Mouse (Mus musculus): ENCODE data around the gene Olfr175-ps1.

Olfr175-ps1 gene

DNA sequence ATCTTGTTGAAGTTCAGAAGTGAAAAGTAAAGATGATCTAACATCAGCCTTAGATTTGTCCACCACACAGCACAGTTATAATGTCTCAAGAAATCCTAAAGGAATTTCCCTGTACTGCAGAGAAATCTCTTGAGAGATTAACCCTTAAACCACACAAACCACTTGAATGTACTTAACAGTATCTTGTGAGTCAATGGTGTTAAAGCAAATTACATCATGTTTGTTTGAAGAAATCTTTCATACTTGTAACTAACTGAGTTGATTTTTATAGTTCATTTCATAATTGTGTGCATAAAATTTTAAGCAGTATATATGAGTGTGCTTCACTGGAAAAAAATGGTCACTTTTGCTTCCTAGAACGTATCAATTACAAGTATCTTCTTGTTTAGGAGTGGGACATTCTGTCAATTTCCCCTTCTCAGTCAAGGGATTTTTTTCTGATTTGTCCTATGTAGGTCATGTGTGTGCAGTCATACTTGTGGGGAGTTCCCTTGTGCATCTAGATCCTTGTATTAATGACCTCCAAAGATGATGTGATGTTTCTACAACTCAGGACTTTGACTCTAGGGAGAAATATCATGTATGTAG, at the start of gene Olfr175-ps1:
TSS of gene Olfr175-ps1 (minus strand) at position 51 of the 588 bp plus-strand sequence.
- no peak for DNase-seq (ENCODE audit: low read depth, low spot score)

DNA sequence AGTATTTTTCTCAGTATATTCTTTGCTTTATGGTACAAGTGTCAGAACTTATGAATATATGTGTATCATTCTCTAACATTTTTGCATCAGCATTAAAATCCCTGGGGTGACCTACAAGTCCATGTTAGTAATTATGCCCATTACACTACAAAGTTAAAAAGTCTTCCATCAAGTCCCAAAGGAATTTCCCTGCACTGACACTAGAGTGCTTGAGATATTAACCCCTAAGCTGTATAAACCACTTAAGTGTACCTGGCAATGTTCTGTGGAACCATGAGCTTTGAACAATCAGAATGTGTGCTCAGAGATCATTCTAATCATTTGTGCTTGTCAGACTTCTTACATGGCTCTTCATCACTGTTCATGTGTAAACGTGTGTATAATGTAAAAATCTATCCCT, 48.1 kb upstream of the Olfr175-ps1 start, which contains the start of gene Olfr177:
TSS of gene Olfr177 (minus strand) at position 101 of the 400 bp plus-strand sequence.
- no peak for DNase-seq (ENCODE audit: low read depth, low spot score)

DNA sequence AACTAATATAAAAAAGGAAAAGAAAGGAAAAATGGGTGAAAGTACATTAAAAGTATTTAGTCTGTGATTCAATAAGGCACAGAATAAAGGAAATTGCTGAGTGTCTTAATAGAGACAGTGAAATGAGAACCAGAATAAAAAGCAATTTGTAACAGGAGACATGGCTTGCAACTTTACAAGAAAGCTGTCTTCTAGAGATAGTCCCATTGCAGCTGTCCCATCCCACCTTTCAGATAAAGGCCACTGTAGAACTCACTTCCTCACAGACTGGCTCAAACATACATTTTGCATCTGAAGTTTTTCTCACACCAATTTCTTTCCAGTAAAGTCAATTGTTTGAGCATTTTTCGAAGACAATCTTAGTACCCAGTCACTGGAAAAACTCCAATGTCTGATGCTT, 34.9 kb upstream of the Olfr175-ps1 start:
- no peak for DNase-seq (ENCODE audit: low read depth, low spot score)

DNA sequence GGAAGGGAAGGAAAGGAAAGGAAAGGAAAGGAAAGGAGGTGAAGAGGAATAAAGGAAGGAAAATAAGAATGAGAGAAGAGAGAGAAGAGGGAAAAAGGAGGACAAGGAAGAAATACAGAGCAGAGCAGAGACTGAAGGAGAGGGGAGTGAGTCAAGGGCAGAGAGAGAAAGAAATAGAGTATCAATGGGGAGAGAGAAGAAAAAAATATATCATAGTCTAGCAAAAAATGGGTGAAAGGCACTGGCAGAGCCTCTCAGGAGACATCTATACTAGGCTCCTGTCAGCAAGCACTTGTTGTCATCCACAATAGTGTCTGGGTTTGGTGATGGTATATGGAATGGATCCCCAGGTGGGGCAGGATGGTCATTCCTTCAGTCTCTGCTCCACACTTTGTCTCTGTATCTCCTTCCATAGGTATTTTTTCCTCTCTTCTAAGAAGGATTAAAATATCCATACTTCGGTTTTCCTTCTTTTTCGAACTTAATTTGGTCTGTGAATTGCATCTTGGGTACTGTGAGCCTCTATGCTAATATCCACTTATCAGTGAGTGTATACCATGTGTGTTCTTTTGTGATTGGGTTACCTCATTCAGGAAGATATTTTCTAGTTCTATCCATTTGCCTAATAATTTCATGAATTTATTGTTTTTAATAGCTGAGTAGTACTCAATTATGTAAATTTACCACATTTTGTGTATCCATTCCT, 33.6 kb upstream of the Olfr175-ps1 start:
- DNase-seq (ENCODE audit: low read depth, low spot score), result no peak

DNA sequence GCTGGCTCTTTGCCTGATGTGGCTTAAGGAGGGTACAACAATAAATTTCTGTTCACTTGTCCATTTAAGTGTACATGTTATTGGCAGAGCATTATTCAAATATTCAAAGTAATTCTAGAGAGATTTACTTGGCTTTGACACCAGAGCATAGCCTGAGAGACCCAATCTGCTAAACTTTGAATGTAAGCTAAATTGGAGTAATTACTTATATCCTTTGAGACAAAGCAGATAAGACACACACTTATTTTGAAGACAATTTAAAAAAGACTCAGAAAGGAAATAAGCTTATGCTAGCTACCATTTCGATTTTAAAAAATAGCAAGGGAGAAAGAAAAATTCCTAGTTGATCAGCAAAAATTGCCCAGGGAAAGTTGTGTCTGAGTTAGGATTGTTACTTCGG, 26.4 kb downstream of the Olfr175-ps1 start, which contains the start of gene Olfr173:
TSS of gene Olfr173 (minus strand) at position 101 of the 400 bp plus-strand sequence.
- DNase-seq (ENCODE audit: low read depth, low spot score), result no peak

Data from retina, adult 2 months (tissue).